Mouse (Mus musculus) myocyte (in vitro differentiated cells): Measurements from ENCODE around the gene Slc11a2. TPM values are rescaled to one million over a fixed set of nuclear protein-coding genes. Genes with fewer than 3 reads are reported as not detected.
A peak's percentile ranks its signal among the peaks of the same experiment; 100 is the strongest.

Experiments used
- H3K27me3 ChIP-seq: one replicate; pipeline ENCODE4 v1.6.1; 2011; ENCODE audit not compliant: control insufficient read depth, insufficient read depth, insufficient read length
- H3K36me3 ChIP-seq: one replicate; pipeline ENCODE4 v1.6.1; 2011; ENCODE audit not compliant: control insufficient read depth, insufficient read depth
- H3K4me2 ChIP-seq: one replicate; pipeline ENCODE4 v1.6.1; 2011; ENCODE audit warnings: low read depth, control low read depth
- H3K4me3 ChIP-seq: one replicate; pipeline ENCODE4 v1.5.1; 2011; ENCODE audit warnings: mild to moderate bottlenecking, control low read depth, moderate library complexity
- H3K79me2 ChIP-seq: one replicate; pipeline ENCODE4 v1.6.1; 2011; ENCODE audit not compliant: control insufficient read depth, insufficient read depth
- H3ac ChIP-seq: one replicate; pipeline ENCODE4 v1.6.1; 2011; ENCODE audit not compliant: control insufficient read depth, insufficient read length
- CEBPB ChIP-seq: IDR thresholded peaks from 2 replicates; pipeline ENCODE4 v1.6.1; 2011; ENCODE audit warnings: mild to moderate bottlenecking, moderate library complexity; ENCODE audit not compliant: poor library complexity, insufficient read depth, severe bottlenecking
- E2F4 ChIP-seq: IDR thresholded peaks from one replicate; pipeline ENCODE4 v1.6.1; 2011; ENCODE audit warnings: mild to moderate bottlenecking, control low read depth, moderate library complexity; ENCODE audit not compliant: insufficient read depth
- MAX ChIP-seq: IDR thresholded peaks from one replicate; pipeline ENCODE4 v1.6.1; 2011; ENCODE audit warnings: low read depth, mild to moderate bottlenecking, control low read depth
- MYOD1 ChIP-seq, 3 experiments: IDR thresholded peaks; one replicate each; pipeline ENCODE4 v1.6.1; 2011; ENCODE audit warnings: control low read depth in 2 of 3, low read depth in 2 of 3, mild to moderate bottlenecking in 2 of 3, moderate library complexity in 1 of 3; ENCODE audit not compliant: insufficient read length in 2 of 3, control insufficient read depth in 1 of 3
- MYOG ChIP-seq, 3 experiments: IDR thresholded peaks; one replicate each; pipeline ENCODE4 v1.6.1; 2011; ENCODE audit warnings: control low read depth in 2 of 3, low read depth in 2 of 3, mild to moderate bottlenecking in 2 of 3; ENCODE audit not compliant: insufficient read length in 2 of 3, control insufficient read depth in 1 of 3, insufficient read depth in 1 of 3
- POLR2A ChIP-seq: IDR thresholded peaks from one replicate; pipeline ENCODE4 v1.6.1; 2011; ENCODE audit warnings: low read depth, mild to moderate bottlenecking, control low read depth, moderate library complexity; ENCODE audit not compliant: insufficient read length
- POLR2AphosphoS2 ChIP-seq: IDR thresholded peaks from one replicate; pipeline ENCODE4 v1.6.1; 2011; ENCODE audit warnings: low read depth, control low read depth; ENCODE audit not compliant: insufficient read length
- REST ChIP-seq: IDR thresholded peaks from one replicate; pipeline ENCODE4 v1.6.1; 2011; ENCODE audit warnings: mild to moderate bottlenecking, control low read depth, moderate library complexity; ENCODE audit not compliant: insufficient read depth, insufficient read length
- SRF ChIP-seq: IDR thresholded peaks from one replicate; pipeline ENCODE4 v1.6.1; 2011; ENCODE audit warnings: low read depth; ENCODE audit not compliant: control insufficient read depth, insufficient read length
- TCF12 ChIP-seq: IDR thresholded peaks from one replicate; pipeline ENCODE4 v1.6.1; 2011; ENCODE audit warnings: mild to moderate bottlenecking, control low read depth; ENCODE audit not compliant: poor library complexity, insufficient read depth, severe bottlenecking
- TCF3 ChIP-seq: IDR thresholded peaks from one replicate; pipeline ENCODE4 v1.6.1; 2011; ENCODE audit warnings: low read depth, control low read depth; ENCODE audit not compliant: insufficient read length
- USF1 ChIP-seq: IDR thresholded peaks from one replicate; pipeline ENCODE4 v1.6.1; 2011; ENCODE audit warnings: low read depth, mild to moderate bottlenecking, control low read depth, moderate library complexity
- polyA plus RNA-seq: library from polyadenylated mRNA; unstranded; fragments of >200 nt; fragmentation: generic; extraction: Trizol; gene quantifications from one replicate; pipeline ENCODE4 v1.2.1, GENCODE M21; 2012; ENCODE audit warnings: missing spikeins

Slc11a2 gene
- polyA plus RNA-seq, 1 experiment = 48.2 TPM

DNA sequence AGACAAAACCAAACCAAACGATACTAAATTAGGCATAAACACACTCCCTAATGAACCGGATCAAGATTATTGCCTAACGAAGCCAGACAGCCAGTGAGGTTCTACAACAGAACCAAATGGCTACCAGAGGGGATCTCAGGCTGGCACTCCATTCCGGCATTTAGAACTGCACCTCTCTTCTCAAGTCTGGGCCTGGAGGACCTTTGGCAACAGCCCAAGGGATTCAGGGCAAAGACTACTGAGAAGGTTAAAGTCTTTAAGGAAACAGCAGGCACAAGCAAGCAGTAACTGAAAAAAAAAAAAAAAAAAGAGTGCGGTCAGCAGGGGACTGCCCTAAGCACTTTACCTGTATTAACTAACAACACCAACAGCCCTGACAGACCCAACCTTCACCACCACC is 37.2 kb upstream of the Slc11a2 start:
- TF ChIP-seq SRF (no peak), REST (no peak), CEBPB (no peak), TCF3 (no peak), MAX (no peak), TCF12 (no peak), MYOG (IDR thresholded peaks at IDR 0.05; ENCODE audit: control insufficient read depth in 1 of 3, insufficient read depth in 1 of 3, insufficient read length in 2 of 3, low read depth in 2 of 3) (no peak), POLR2AphosphoS2 (no peak), MYOD1 (IDR thresholded peaks at IDR 0.05; ENCODE audit: control insufficient read depth in 1 of 3, insufficient read length in 2 of 3, low read depth in 2 of 3) (no peak), USF1 (no peak), POLR2A (no peak), E2F4 (no peak)
- Histone ChIP-seq H3ac (no peak overlapping the region), H3K4me3 (no peak overlapping the region)

DNA sequence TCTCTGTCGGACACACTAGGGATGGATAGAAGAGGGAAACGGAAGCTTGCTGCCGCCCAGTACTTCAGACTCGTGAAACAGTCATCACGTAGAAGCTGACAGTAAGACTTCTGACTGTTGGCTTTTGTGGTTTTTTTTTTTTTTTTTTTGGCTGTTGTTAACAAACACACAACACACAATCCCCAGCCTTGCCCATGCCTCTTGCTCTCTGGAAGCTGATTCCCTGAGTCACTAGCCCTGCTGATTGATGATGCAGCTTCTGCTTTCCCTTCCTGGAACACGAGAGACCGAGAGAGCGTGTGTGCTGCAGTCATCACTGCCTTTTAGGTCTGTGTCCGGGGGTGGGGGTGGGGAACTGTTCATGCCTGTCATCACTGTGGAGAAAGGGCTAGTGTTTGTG is 36.8 kb upstream of the Slc11a2 start:
- no peak for TF ChIP-seq REST
- no peak overlapping the region for H3ac ChIP-seq
- no peaks in the 10 kb centered on the region for H3K79me2 ChIP-seq
- H3K4me3 ChIP-seq = no peak overlapping the region
- H3K36me3 ChIP-seq = no peaks in the 10 kb centered on the region
- H3K4me2 ChIP-seq = peak overlapping the region; percentile 16
- H3K27me3 ChIP-seq = no peaks in the 10 kb centered on the region

More for the DNA sequence above, 37.2 kb upstream of the Slc11a2 start:
- Histone ChIP-seq H3K79me2 (no peaks in the 10 kb centered on the region), H3K27me3 (no peaks in the 10 kb centered on the region), H3K4me2 (peak overlapping the region; percentile 16), H3K36me3 (no peaks in the 10 kb centered on the region)

DNA sequence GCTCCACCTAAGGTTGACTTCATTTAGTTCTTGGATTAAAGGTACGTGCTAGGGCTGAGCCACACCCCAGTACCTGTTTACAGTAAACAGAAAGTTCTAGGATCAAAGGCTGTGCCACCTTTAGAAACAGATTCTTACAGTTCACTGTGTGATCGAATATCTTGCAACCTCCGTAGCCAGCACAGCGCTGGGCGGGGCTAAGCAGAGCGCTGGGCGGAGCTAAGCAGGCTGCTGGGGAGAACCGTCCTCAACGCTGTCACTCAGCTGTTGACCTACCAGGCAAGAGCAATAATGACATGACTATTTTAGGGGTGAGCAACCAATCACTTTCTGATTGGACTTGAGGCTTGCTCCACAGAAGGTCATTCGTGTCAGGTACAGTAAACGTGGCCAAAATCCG is 36.1 kb upstream of the Slc11a2 start:
- Histone ChIP-seq H3K4me3 (no peak overlapping the region), H3ac (no peak overlapping the region), H3K36me3 (no peaks in the 10 kb centered on the region), H3K79me2 (no peaks in the 10 kb centered on the region), H3K27me3 (no peaks in the 10 kb centered on the region), H3K4me2 (no peak overlapping the region)
- TF ChIP-seq POLR2AphosphoS2 (no peak), SRF (no peak), CEBPB (no peak), POLR2A (no peak), E2F4 (no peak), REST (no peak), MYOD1 (IDR thresholded peaks at IDR 0.05; ENCODE audit: control insufficient read depth in 1 of 3, insufficient read length in 2 of 3, low read depth in 2 of 3) (no peak), MYOG (IDR thresholded peaks at IDR 0.05; ENCODE audit: control insufficient read depth in 1 of 3, insufficient read depth in 1 of 3, insufficient read length in 2 of 3, low read depth in 2 of 3) (no peak)

DNA sequence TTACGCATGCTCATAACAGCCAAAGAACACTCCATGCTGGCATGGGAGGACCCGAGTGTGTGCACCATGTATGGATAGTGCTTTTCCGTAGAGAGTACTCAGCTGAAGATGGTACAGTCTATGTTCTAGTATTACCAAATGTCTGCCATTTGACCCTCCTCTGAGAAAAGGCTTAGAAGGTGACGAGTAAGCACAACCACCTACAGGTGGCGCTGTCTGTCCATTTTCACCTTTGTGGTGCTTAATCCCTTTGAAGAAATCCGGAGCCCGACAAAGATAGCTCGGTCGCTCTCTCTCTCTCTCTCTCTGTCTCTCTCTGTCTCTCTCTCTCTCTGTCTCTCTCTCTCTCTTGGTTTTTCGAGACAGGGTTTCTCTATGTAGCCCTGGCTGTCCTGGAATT is 33.2 kb upstream of the Slc11a2 start:
- no peaks in the 10 kb centered on the region for H3K27me3 ChIP-seq
- peak overlapping the region; percentile 77 for H3K4me2 ChIP-seq
- H3K79me2 ChIP-seq = no peaks in the 10 kb centered on the region
- no peak overlapping the region for H3ac ChIP-seq
- H3K4me3 ChIP-seq = no peak overlapping the region
- TF ChIP-seq POLR2AphosphoS2 (no peak), SRF (no peak), MAX (no peak), MYOG (IDR thresholded peaks at IDR 0.05; ENCODE audit: control insufficient read depth in 1 of 3, insufficient read depth in 1 of 3, insufficient read length in 2 of 3, low read depth in 2 of 3) (no peak), REST (no peak), MYOD1 (IDR thresholded peaks at IDR 0.05; ENCODE audit: control insufficient read depth in 1 of 3, insufficient read length in 2 of 3, low read depth in 2 of 3) (no peak), CEBPB (no peak), POLR2A (no peak), E2F4 (no peak)
- no peaks in the 10 kb centered on the region for H3K36me3 ChIP-seq

DNA sequence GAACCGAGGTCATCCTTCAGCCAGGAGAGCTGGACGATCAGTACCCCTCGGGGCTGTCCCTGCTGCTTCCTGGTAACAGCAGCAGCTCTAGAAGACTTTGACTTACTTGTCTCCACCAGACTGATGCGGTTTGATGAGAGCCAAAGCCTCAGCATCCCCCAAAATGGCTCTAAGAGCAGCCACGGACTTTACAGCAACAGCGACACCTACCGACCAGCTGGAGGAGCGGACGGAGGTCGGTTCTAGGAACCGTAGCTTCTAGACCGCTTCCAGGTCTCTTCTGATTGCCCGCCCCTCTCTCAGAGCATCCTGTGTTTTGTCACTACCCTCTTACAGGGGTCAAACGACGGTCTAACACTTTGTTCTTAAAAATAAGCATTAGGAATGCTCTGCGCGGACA is 32.5 kb upstream of the Slc11a2 start:
- H3K79me2 ChIP-seq = no peaks in the 10 kb centered on the region
- no peaks in the 10 kb centered on the region for H3K27me3 ChIP-seq
- H3K36me3 ChIP-seq = no peaks in the 10 kb centered on the region
- peak overlapping the region; percentile 77 for H3K4me2 ChIP-seq
- no peak for TF ChIP-seq MAX
- no peak overlapping the region for H3K4me3 ChIP-seq
- no peak overlapping the region for H3ac ChIP-seq

DNA sequence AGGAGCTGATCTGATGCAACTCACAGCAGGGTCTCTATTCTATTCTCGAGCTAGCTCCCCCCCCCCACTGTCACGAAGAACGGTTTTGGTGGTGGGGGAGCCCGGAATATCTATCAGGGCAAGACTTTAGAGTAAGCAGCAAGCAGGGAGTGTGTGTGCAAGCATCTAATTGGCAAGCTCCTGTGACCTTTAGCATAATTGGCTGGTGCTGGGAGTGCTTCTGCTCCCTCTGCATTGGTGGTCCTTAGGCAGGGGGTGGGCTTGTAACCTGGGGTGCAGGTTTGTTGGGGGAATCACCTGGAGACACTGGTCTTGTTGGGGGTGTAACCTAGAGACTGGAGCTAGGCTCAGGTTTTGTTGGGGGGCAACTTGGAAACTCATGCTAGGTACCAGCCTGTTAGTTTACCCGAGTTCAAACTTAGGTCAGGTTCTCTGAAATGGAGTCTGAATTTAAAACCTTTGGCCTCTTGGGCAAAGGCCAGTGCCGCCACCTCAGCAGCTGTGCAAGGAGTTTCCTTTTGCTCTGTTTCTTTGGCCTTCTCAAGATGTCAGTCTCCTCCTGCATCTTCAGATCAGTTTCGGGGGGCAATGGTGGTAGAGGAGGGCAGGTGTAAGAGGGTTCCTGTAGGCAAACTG is 31.6 kb upstream of the Slc11a2 start:
- H3K27me3 ChIP-seq = no peaks in the 10 kb centered on the region
- no peaks in the 10 kb centered on the region for H3K36me3 ChIP-seq
- TF ChIP-seq E2F4 = no peak
- no peak for TF ChIP-seq MYOD1 (IDR thresholded peaks at IDR 0.05; ENCODE audit: control insufficient read depth in 1 of 3, insufficient read length in 2 of 3, low read depth in 2 of 3)
- TF ChIP-seq USF1 = no peak
- no peak for TF ChIP-seq POLR2AphosphoS2
- TF ChIP-seq SRF = no peak
- no peak for TF ChIP-seq MYOG (IDR thresholded peaks at IDR 0.05; ENCODE audit: control insufficient read depth in 1 of 3, insufficient read depth in 1 of 3, insufficient read length in 2 of 3, low read depth in 2 of 3)
- no peak for TF ChIP-seq TCF3
- no peak for TF ChIP-seq TCF12
- TF ChIP-seq POLR2A = no peak
- no peak for TF ChIP-seq REST
- no peak for TF ChIP-seq MAX
- no peak for TF ChIP-seq CEBPB
- H3ac ChIP-seq = no peak overlapping the region
- H3K79me2 ChIP-seq = no peaks in the 10 kb centered on the region
- H3K4me3 ChIP-seq = no peak overlapping the region
- H3K4me2 ChIP-seq = no peak overlapping the region
